Mouse (Mus musculus): ENCODE measurements around the gene Selenom.

DNA sequence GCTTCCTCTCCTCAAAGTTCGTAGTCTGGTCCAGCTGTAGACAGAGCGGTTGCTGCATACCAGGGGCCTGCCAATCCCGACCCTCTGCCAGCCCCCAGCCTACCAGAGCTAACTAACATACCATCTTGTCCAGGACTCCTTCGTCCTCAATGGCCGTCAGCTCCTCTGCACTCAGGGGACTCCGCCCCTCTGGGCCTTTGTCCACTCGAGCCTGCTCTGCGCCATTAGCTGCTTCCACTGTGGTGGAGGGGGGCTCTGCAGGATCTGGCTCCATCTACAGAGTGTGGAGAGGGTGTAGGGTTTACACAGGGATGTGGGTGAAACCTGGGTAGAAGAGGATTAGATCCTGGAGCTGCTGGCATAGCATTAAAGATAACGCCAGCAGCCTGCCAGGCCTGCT lies 11.7 kb downstream of the Selenom start:
- TF ChIP-seq CTCF (conservative IDR thresholded peaks at IDR 0.05; ENCODE audit: low read length), result no peak
- TF ChIP-seq NANOG (IDR thresholded peaks at IDR 0.05; ENCODE audit: borderline replicate concordance, low read length), result no peak
- no peak for TF ChIP-seq POU5F1 (IDR thresholded peaks at IDR 0.05; ENCODE audit: borderline replicate concordance, low read length)

Measured in E14TG2a.4 (cell line).